Mouse (Mus musculus) c-Kit-positive CD71-negative TER-119-negative erythroid progenitor cells, embryonic 14.5 days (primary cell): ENCODE data around the gene Fam19a2.

Source experiments
- DNase-seq: peaks from one replicate; pipeline ENCODE4 v3.0.0-alpha.2; 2013; ENCODE audit warnings: low read depth

Gene Fam19a2

DNA sequence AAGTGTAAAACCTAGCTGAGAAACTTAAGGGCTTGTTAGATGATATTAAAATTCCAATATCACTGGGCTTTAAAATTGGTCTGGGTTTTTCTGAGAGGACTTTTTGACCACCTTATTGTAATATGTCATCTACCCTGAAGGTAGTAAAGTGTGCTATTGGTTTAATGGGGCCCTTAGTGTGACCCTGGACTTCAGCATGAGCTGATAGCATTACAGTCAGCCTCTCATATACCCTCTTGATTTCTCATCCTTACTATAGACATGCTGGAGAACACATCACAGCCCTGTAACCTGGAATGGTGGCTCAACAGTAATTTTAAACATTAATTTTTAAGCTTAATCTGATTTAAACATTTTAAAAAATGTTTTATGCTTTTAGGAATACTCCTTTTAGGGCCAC, 459.8 kb downstream of the Fam19a2 start:
- DNase-seq = no peak

DNA sequence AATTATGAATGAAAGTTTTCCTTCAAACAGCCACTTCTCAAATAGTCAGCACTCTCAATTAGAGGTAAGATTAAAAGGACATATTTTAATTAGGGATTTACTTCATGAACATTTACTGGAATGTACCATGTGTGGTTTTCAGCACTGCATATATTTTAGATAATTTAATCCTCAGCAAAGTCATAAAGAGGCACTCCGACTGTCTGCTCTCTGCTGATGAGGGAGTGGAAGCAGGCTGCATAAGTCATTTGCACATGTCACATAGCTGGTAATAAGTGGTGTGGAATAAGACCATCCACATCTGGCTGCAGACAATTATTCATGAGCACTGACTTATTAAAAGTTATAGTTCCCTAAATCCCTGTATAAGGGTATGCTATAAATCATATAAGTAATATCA, 484.5 kb downstream of the Fam19a2 start:
- no peak for DNase-seq

DNA sequence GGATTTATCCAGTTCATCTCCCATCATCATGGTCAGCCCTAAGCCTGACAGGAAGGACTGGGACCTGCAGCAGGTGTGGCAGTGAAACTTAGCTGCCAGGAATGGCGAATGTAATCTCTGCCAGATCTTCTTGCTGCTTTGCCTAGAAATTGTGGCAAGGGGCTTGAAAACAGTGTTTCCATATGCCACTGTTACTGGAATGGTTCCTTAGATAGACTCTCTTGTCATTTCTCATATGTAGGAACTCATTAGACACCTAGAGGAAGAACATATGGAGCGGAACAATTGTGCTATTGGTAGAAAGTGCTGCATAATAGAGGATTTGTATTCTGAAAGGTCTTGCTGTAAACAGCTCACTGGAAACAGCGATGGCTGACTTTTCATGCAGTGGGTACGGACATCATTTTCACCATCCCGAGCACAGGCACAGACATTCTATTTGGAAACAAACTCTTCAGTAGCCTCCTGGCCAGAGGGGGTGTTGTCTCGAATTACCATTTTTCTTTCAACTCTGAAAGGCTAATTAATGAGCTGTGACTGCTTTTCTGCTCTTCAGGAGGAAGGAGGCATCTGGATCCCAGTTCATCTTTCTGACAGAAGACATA, 488.0 kb downstream of the Fam19a2 start:
- DNase-seq = no peak

DNA sequence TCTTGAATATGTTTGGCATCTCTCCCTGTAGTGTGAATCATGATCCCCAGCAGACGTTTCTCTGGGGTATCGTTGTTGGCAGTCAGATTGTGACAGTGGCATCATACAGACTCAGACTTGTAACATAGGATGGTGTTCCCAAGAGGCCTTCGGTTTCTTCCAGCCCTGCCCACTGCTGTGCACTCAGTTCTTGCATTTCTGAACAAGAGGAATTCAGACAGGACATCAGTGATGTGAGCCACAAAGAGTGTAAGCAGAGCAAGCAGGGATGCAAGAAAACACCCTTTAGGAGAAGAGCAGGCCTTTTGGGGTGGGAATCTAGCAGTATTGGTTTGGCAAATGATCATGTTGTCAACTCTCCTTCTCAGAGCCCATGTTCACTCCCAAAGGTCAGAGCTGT, 489.0 kb downstream of the Fam19a2 start:
- no peak for DNase-seq

DNA sequence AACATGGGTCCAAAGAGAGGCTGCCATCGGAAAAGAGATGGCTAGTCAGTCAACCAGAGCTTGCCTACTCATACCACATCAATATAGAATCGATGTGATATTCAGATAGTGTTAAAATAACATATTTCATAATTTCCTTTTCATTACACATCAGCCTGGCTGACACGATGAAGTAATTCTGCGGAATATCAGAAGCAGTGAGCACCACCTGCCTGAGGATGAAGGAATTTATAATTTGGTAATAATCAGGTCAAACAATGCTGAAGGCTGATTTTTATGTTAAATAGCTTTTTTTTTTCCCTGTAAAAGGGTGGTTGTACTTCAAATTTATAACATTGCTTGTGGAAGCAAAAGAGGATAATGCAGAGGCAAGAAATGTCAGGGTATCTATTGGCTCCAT, 490.2 kb downstream of the Fam19a2 start:
- DNase-seq = no peak

DNA sequence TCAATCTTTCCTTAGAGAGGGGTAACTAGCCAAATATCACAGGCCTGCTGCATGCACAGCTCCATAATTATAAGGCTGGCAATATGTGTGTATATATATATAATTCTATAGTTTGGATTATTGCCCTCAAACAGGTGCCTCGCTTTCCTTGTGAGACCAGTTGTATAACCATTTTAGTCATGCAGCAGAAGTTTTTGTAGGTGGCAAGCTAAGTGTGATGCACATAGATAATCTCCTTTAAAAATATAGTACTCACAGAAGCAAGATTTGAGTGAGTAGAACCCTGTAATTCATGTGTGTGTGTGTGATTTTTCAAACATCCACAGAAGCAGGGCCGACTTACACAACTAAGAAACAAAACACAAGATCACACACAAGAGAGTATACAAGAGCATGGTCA, 525.6 kb downstream of the Fam19a2 start:
- DNase-seq = no peak
